Mouse (Mus musculus) neutrophil, adult 5-6 weeks (primary cell): ENCODE data around the gene Fam189a1. TPM values are rescaled to one million over a fixed set of nuclear protein-coding genes. Genes with fewer than 3 reads are reported as not detected.

Source experiments
- ATAC-seq: fragments of 151-379, 151-347 bp; 2 replicates; pipeline ENCODE4 v1.8.0; 2017; ENCODE audit warnings: mild to moderate bottlenecking, moderate TSS enrichment; ENCODE audit not compliant: insufficient number of reproducible peaks, poor library complexity, low FRiP score, severe bottlenecking; ENCODE audit errors: extremely low read depth
- total RNA-seq: library from RNA; stranded (forward); fragments of 200-1000 nt; gene quantifications from 2 replicates; pipeline ENCODE4 v1.2.3, GENCODE M21; 2017

Fam189a1 gene
- total RNA-seq, 1 experiment from 2014 or later = not detected

DNA sequence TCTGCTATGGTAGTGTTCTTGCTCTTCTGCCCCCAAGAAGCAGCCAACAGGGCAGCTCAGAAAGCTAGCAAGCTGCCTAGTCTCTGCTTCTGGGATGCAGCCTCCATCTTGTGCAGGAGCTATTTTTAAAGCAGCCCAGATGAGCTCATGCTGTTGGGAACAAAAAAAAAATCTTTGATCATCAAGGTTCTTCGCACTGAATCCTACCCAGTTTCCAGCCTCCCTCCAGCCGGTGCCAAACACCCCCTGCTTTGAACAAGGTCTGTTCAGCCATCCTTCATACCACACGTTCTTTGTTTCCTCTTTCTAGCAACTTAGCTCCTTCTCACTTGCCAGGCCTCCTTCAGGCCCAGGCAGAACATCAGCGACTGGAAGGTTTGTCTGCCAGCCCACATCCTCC lies 376.9 kb downstream of the Fam189a1 start:
- no peak for ATAC-seq

DNA sequence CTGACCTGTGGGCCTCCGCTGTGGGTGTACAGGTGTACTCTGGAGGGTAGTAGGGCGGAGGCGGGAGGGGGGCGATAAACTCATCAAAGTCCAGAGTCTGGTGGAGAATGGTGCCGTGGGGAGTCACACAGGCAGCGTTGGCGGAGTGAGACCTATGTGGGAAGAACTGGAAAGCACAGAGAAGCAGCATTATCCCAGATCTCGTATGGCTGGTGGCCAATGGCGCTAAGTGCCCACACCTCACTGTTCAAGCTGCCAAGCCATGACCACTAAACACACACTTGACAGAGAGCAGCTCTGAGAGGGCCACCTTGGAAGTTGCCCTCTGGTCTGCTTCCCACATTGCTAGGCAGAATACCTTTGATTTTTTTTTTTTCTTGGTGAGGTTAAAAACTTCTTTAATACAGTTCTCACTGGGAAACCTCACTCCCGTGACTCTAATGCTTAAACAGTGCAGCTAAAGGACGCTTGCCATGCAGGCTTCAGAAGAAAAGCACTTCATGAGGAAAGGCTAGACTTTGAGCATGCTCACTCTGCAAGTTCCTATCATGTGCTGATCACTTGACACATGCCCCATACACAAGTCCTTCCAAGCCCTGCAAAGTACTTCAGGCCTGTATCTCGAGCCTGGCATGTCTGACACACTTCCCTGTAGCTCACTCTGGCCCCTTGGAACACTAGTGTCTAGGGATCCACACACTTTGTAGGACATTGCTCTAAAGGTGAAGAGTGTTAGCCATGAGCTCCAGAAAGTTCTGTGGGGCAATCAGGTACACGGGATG lies 379.5 kb downstream of the Fam189a1 start:
- ATAC-seq = no peak

DNA sequence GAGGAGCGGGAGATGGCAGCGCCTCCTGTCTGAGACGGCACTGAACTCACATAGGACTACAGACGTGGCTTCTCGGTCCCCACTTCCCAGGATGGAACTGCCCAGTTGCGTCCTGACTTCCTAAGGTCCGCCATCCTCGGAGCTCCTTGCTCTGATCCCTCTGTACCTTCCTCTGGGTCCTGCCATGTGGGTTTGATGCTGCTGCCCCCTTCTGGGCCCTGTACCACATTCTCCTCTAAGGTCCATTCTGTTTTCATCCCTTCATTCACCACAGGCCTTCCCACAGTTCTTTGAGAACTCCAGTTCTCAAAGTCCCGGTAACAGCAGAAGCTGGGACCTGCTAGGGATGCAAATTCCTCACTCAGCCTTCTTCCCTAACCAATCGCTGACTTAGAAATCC lies 382.9 kb downstream of the Fam189a1 start:
- no peak for ATAC-seq

DNA sequence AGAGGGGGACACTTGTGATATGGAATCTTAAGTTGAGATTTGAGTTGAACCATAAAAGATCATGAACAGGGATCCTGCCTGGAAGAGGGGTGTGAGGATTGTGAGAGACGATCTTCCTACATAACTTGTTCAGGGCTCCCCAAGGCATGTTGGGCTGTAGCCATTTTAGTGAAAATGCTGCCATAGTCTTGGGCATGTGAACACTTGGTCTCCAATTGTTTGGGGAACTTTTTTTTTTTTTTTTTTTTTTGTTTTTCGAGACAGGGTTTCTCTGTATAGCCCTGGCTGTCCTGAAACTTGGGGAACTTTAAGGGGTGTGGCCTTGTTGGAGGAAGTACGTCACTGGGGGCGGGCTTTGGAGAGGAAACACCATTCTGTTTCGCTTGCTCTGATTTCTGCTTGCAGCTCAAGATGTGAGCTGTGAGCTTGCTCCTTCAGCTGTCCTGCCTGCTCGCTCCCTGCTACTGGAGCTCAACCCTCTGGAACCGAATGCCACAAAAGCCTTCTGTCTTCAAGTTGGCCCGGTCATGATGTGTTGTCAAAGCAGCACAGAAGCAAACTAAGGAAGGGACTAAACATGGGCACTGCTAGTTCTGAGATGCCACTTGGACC lies 385.5 kb downstream of the Fam189a1 start:
- ATAC-seq = no peak

DNA sequence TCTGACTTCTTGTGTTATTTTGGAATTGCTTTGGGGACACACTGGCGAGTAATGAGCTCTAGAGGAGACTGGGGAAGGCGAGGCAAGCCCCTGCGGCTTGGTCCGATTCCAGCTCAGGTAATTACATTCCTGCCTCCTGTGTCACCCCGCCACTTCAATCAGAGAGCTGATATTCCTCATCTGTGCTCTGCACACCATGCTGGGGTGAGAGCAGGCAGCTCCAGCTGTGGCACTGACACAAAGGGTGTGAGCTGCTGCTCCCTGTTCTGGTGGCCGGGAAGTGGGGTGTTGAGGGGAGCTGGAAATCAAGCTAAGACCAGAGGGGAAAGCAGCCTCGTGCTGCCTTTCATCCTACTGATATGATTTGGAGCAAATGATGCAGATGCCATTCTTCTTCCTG lies 386.6 kb downstream of the Fam189a1 start:
- no peak for ATAC-seq

DNA sequence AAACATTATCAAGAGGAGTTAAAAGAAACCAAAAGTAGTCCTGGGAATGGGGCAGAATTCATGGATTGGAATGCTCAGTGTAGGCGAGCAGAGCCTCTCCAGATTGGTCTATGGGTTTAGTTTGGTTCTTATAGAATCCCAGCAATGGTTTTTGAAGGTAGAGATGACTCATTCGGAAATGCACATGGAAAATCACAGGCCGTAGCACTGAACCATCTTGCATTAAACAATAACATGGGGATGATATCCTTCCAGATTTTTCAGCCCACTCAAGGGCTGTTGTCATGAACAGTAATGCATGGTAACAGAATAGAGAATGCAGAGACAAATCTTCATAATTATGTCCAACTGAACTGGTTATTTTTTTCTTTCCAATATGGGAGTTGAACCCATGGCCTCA lies 390.8 kb downstream of the Fam189a1 start:
- ATAC-seq = no peak

DNA sequence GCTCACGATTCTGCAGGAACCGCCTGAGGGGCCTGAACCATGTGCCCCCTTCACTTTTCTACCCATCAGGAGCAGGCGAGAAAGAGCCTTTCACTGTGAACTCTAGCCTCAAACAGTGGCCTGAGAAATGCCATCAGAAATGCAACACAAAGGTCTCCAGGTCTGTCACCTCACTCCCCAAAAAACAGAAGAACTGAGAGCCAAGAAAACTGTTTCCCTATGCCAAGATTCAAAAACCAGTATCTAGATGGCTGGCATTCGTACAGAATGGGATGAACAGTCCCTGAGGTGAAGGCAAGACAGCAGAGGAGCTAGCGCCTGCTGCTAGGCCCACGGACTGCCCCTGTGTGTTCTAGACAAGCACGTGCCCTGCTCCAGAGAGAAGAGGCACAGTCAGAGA lies 401.2 kb downstream of the Fam189a1 start:
- ATAC-seq = no peak

DNA sequence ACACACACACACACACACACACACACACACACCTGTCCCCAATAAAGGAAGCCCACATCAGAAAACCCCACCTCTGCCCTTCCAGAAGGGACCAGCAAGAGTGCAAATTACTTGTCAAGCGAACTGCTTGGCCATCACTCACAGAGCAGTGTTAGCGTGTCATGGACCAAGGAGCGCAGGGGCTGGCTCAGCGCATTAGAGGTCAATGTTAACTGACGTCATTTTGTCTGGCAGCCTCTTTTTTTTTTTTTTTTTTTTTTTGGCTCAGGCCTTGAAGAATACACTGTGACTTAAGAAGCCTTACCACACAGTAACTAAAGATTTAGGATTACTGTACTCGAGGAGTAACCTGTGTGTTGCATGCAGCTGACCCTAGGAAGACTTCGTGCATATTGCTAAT lies 402.2 kb downstream of the Fam189a1 start:
- ATAC-seq = no peak

DNA sequence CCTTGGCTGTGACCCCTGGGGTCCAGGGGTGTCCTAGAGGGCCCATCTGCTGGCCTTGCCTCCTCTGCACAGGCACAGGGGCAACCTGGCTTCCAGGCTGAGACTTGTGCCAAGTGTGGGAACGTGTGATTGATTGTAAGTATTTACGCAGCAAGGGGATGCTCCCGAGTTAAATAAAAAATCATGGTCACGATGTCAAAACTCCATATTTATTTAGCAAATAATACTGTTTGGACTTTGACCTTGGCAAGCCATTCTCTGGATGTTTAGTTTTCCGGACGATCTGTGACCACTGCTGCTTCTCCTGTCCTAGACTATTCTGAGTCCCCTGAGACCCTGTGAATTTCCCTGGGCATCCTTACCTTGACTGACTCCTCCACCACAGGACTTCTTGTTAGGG lies 402.7 kb downstream of the Fam189a1 start:
- no peak for ATAC-seq

DNA sequence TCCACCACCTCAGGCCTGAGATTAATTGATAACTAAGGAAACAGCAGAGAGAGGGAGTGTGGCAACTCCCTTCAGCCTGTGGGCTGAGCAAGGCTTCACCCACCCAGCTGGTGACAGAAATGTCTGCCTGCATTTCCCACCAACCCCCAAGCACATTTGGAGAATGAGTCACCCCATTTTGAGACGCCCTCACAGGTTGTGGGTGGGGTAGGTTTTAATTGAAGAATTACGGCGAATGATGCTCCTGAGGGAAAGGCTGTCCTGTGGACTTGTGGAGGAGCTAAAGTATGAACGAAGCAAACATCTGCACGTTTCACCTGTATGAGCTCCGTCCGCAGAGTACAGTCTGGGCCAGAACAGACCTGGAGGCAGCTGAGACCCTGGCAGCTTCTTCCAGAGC lies 404.2 kb downstream of the Fam189a1 start:
- no peak for ATAC-seq

DNA sequence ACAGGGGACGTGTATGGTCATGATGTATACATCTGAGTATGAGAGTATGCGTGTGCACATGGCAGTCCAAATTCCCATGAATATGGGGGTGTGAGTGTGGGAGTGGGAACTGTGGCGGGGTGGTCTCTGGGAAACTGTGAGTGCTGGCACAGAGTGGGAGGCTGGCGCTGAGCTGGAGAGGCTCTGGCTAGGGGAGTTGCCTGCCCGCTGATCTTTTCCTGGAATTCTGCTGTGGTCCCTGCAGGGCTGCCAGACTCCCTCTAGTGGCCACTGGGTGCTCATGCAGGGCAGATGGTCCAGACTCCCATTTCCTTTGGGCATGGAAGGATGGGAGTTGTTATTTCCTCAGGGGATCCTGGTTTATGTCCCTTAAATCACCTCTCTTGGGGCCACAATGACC lies 404.9 kb downstream of the Fam189a1 start:
- no peak for ATAC-seq

DNA sequence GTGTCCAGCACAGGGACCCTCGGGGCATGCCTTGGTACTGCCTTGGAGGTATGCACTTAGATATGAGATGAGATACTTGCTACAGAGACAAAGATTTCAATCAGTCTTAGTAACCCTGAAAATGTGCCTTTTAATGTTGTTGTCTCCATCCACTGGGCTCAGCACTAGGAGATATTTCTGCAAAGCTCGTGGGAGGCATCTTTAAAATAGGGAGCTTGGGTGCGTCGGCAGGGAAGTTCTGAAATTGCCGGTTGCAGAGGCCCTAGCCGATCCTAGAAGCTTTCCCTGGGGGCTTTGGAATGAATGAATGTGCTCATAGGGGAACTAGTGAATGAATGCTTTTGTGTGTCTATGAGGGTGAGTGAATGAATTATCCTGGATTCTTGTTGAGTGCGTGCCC lies 412.8 kb downstream of the Fam189a1 start:
- no peak for ATAC-seq

DNA sequence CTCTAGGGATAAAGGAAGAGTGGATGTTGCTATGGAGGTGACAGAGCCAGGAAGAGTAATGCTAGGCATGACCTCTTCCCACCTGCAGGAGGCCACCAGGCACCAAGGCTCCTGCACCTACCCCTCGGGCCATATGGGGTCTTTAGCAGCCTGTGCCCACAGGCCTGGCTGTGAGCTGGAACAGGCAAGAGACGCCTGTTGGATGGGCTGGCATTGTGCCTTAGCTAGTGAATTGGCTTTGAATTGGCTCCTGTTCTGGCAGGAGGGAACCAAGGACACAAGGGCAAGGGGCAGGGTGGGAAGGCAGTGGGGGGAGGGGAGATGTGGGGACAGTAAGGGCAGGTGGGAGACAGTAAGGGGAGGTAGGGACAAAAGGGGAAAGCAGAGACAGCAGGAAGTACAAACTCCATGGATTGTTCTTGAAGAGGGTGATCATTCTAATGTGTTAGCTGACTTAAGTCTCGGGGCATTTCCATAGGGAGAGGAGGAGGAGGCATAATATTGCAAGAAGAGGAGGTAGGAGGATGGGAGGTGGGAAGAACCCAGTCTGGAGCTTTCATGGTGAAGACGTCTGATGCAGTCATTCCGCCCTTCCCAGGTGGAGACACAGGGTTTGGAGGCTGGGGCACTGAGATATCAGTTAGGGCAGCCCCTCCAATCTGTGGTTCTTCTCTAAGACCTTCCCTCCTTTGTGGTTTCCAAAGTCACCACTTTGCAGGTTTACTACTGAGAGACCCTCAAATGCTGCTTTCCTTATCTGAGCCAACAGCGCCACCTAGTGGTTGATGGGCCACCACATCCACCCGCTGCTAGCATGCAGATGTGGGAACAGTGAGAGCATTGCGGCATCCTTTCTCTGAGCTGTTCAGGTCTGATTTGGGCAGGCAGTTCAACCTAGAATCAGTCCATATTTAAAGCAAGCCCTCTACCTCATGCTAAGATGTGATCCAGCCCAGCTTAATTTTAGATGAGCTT lies 414.8 kb downstream of the Fam189a1 start:
- no peak for ATAC-seq

DNA sequence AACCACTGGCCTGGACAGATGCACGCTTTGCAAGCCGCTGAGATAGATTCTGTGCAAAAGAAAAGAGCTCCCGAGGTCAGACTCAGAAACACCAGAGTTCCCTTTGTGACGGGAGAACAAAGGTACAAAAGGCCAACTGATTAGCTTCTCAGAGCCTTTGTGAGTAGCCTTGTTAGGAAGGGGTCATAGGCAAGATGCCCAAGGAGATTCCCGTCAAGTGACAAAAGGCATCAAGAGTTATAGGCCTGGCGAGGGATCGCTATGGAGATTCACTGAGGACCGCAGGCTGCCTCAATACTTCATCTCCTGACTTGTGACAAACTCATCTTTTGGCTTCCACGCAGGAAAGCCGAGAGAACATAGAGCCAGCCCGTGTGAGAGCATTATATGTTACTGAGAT lies 417.2 kb downstream of the Fam189a1 start:
- no peak for ATAC-seq

DNA sequence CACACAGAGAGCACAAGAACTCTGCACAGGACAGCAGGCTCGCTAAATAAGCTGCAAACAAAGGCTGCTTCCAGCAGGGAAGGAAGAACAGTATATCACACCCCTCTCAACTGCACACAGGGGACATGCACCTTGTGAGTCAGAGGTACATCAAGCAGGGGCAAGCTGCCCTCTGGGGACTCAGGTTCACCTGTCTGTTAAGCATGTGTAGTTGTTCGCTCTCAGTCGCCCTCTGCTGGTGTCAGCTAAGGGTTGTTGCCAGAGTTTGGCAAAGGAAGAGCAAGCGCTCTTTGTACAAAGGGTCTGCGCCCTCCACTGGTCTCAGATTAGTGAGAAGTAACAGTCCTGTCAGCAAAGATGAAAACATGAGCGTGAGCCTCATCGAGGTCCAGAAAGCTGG lies 426.6 kb downstream of the Fam189a1 start:
- no peak for ATAC-seq

DNA sequence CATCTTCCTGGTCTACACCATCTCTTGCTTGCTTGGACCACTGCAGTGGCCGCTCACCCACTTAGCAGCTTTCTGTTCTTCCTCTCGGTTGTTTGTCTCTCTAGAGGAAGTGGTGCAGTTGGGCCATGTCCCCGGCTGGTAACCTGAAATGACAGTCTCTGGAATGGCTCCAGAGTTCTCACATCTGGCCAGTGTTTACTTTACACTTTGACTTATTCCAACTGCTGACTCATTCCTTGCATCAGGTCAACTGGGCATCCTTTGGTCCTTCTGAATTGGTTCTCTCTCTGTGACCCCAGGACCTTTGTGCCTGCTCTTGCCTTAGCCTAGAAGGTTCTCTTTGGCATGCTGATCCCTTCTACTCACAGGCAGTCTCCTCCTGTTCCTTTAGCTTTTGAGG lies 427.6 kb downstream of the Fam189a1 start:
- ATAC-seq = no peak

DNA sequence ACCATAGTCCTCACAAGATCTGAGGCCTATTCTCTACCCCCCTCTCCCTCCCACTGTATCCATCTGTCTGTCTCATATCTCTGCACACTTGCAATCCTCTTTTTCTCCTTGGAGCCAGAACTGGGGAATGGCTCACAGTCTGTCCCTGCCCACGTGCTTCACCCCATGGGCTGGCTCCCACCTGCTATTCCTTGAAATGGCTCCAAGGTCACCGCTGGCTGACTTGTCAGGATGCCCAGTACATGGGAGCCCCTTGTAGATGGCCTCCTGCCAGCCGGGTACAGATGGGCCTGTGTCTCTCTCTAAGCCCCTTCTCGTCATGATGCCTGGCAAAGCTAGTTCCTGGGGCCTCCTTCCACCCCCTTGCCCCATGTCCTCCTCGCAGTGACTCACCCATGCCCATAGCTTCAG lies 428.2 kb downstream of the Fam189a1 start:
- ATAC-seq = no peak

DNA sequence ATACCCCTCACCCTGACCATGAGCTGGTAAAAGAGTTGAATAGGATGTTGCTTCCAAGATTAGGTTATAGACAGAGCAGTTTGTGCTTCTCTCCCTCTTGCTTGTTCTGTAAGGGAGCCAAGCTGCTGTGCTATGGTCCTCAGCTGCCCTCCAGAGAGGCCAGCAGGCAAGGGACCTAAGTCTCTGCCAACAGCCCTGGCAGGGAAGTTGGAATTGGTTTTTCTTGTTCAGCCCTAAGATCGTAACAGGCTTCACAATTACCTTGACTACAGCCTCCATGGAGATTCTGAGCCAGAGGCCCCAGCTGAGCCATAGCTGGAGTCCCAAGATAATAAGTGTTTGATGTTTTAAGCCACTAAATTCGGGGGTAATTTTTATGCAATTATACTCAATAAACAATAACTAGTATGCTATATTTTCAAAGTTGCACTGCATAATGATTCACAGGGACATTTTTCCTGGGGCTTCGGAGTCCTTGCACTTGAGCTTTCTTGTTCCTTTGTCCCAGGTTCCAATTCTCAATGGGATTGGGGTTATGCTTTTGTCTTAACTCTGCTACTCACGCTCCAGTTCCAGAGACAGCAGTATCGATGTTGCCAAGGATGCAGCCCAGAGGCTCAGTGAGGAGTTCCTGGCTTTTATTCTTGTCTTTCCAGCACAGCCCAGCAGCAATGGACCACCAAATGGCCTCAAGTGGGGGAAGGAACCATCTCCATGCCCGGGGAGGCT lies 430.2 kb downstream of the Fam189a1 start:
- ATAC-seq = no peak

DNA sequence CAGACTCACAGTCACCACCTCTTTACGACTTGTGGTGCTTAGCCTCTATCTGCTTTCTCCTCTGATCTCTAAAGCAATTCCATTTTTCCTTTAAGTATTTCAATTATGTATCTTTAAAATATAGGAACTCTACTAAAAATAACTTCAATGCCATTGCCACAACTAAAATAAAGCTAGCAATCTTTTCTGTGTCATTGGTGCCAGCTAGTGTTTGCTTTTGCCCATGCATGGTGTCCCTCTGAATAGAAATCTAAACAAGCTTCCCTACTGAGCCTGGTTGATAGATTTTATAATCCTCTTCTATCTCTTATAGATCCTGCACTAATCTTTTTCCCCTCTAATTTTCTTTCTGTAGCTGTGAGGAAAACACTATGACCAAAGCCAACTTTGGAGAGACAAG lies 432.0 kb downstream of the Fam189a1 start:
- ATAC-seq = no peak
